Mouse (Mus musculus) embryonic facial prominence, embryonic 10.5 days (tissue): Measurements from ENCODE around the gene Cwc22. TPM values are rescaled to one million over a fixed set of nuclear protein-coding genes. Genes with fewer than 3 reads are reported as not detected.

Source experiments
- polyA plus RNA-seq: library from polyadenylated mRNA; unstranded; fragments of >200 nt; fragmentation: Nextera tagmentation; extraction: Ambion mirVana; gene quantifications from 2 replicates; pipeline ENCODE4 v1.2.1, GENCODE M21; 2016

Gene Cwc22
- polyA plus RNA-seq, 1 experiment from 2014 or later: 35.2 TPM

Other genes with a start within 250 kb of the Cwc22 start
- gene Zfp385b, start 126.7 kb downstream of the Cwc22 start, polyA plus RNA-seq: 0.85 and 0.97 TPM in 2 replicates